Mouse (Mus musculus) CD4-positive, CD25-positive, alpha-beta regulatory T cell, adult 4 months (primary cell): ENCODE data around the gene Fam110c. TPM values are rescaled to one million over a fixed set of nuclear protein-coding genes. Genes with fewer than 3 reads are reported as not detected.

Source experiments
- ATAC-seq: one replicate; pipeline ENCODE4 v1.8.0; 2017
- polyA plus RNA-seq, 2 experiments: library from polyadenylated mRNA; unstranded; fragments of 100-300 nt; shearing (Covaris generic); gene quantifications; one replicate each; pipeline ENCODE4 v1.2.1; 2017

The Fam110c gene
- polyA plus RNA-seq, 2 experiments from 2014 or later, result 0.11 TPM; not detected in 1

GRCm38 (mm10) chr12:31116005-31116466, 42.4 kb downstream of the Fam110c start:
- no peak for ATAC-seq

GRCm38 (mm10) chr12:31120535-31120934, 46.9 kb downstream of the Fam110c start:
- no peak for ATAC-seq

GRCm38 (mm10) chr12:31122892-31123622, 49.4 kb downstream of the Fam110c start:
- no peak for ATAC-seq

GRCm38 (mm10) chr12:31126071-31126470, 52.4 kb downstream of the Fam110c start:
- ATAC-seq, result no peak

GRCm38 (mm10) chr12:31129548-31129947, 55.9 kb downstream of the Fam110c start:
- no peak for ATAC-seq

Other genes with a start within 250 kb of the Fam110c start
- gene Alkal2, start 189.5 kb upstream of the Fam110c start, polyA plus RNA-seq, result not detected
- gene Acp1, start 162.3 kb upstream of the Fam110c start, polyA plus RNA-seq, result 100 to 1,000 TPM in 1 of 2 experiments, 10 to 100 TPM in 1; 86.1 to 104 TPM
- 1 to 10 TPM; 1.0 to 1.4 TPM for gene Sh3yl1, start 162.2 kb upstream of the Fam110c start, polyA plus RNA-seq
- not detected for gene Gm6993, start 166.9 kb downstream of the Fam110c start, polyA plus RNA-seq
- not detected for gene Lamb1, start 191.4 kb downstream of the Fam110c start, polyA plus RNA-seq